Mouse (Mus musculus): ENCODE results near the gene Skint1. TPM values are rescaled to one million over a fixed set of nuclear protein-coding genes. Genes with fewer than 3 reads are reported as not detected.
"Not testable (repeated sequence)": the region's sequence is repeated elsewhere in the genome, so short reads cannot be mapped to it uniquely, and the experiment has no call there.

The Skint1 gene
- polyA plus RNA-seq (2014; fragmentation: Nextera tagmentation; extraction: Ambion mirVana) = not detected in 2 replicates

- Histone ChIP-seq H3K27me3 (ENCODE audit: control insufficient read depth, insufficient read depth, low read length) (no peaks in the 10 kb centered on the region), H3K27ac (ENCODE audit: low read depth, low read length) (no peak within 1 kb of the TSS)
These were observed at the start of gene Skint1 for GRCm38 (mm10) chr4:112005969-112006368. Skint1 (plus strand) TSS chr4:112006269.

GRCm38 (mm10) chr4:111961309-111961708 is 44.8 kb upstream of the Skint1 start:
- H3K9me3 ChIP-seq (ENCODE audit: control insufficient read depth, low read length) = no peaks in the 10 kb centered on the region
- no peaks in the 10 kb centered on the region for H3K4me1 ChIP-seq (ENCODE audit: control insufficient read depth, insufficient read depth, low read length)
- ATAC-seq (ENCODE audit: insufficient read depth, low FRiP score, low TSS enrichment) (no peak), DNase-seq (ENCODE audit: low spot score) (no peak)
- H3K36me3 ChIP-seq (ENCODE audit: control insufficient read depth, insufficient read depth, low read length) = no peaks in the 10 kb centered on the region
- no peak overlapping the region for H3K4me2 ChIP-seq (ENCODE audit: low read depth)
- no peaks in the 10 kb centered on the region for H3K27me3 ChIP-seq (ENCODE audit: control insufficient read depth, insufficient read depth, low read length)
- H3K27ac ChIP-seq (ENCODE audit: low read depth, low read length) = no peak overlapping the region
- H3K9ac ChIP-seq (ENCODE audit: low read length) = no peak overlapping the region
- WGBS = 27% methylated on average over 1 of the region's 1 CpGs
- no peak overlapping the region for H3K4me3 ChIP-seq (ENCODE audit: low read depth, low read length)

More at GRCm38 (mm10) chr4:112005969-112006368, at the start of gene Skint1:
- Histone ChIP-seq H3K4me2 (ENCODE audit: low read depth) (no peak within 1 kb of the TSS), H3K36me3 (ENCODE audit: control insufficient read depth, insufficient read depth, low read length) (no peaks in the 10 kb centered on the region), H3K4me1 (ENCODE audit: control insufficient read depth, insufficient read depth, low read length) (no peaks in the 10 kb centered on the region), H3K9me3 (ENCODE audit: control insufficient read depth, low read length) (no peaks in the 10 kb centered on the region), H3K9ac (ENCODE audit: low read length) (no peak within 1 kb of the TSS), H3K4me3 (ENCODE audit: low read depth, low read length) (no peak within 1 kb of the TSS)
- ATAC-seq (ENCODE audit: insufficient read depth, low FRiP score, low TSS enrichment) (no peak), DNase-seq (ENCODE audit: low spot score) (no peak)

- not testable (repeated sequence) for DNase-seq (ENCODE audit: low spot score); H3K27ac ChIP-seq (ENCODE audit: low read depth, low read length); H3K4me3 ChIP-seq (ENCODE audit: low read depth, low read length); H3K36me3 ChIP-seq (ENCODE audit: control insufficient read depth, insufficient read depth, low read length); H3K27me3 ChIP-seq (ENCODE audit: control insufficient read depth, insufficient read depth, low read length); H3K9ac ChIP-seq (ENCODE audit: low read length); H3K4me2 ChIP-seq (ENCODE audit: low read depth); ATAC-seq (ENCODE audit: insufficient read depth, low FRiP score, low TSS enrichment); H3K4me1 ChIP-seq (ENCODE audit: control insufficient read depth, insufficient read depth, low read length); H3K9me3 ChIP-seq (ENCODE audit: control insufficient read depth, low read length)
- WGBS = 81% methylated on average over 1 of the region's 1 CpGs
These were observed 42.8 kb upstream of the Skint1 start for GRCm38 (mm10) chr4:111963241-111963640.

- Histone ChIP-seq H3K4me2 (ENCODE audit: low read depth) (no peak overlapping the region), H3K27me3 (ENCODE audit: control insufficient read depth, insufficient read depth, low read length) (no peaks in the 10 kb centered on the region), H3K9me3 (ENCODE audit: control insufficient read depth, low read length) (no peaks in the 10 kb centered on the region), H3K36me3 (ENCODE audit: control insufficient read depth, insufficient read depth, low read length) (no peaks in the 10 kb centered on the region), H3K27ac (ENCODE audit: low read depth, low read length) (no peak overlapping the region), H3K4me1 (ENCODE audit: control insufficient read depth, insufficient read depth, low read length) (no peaks in the 10 kb centered on the region), H3K4me3 (ENCODE audit: low read depth, low read length) (no peak overlapping the region), H3K9ac (ENCODE audit: low read length) (no peak overlapping the region)
- 76% methylated on average over 3 of the region's 3 CpGs for WGBS
- DNase-seq (ENCODE audit: low spot score) = no peak
- ATAC-seq (ENCODE audit: insufficient read depth, low FRiP score, low TSS enrichment) = no peak
These were observed 42.4 kb upstream of the Skint1 start for GRCm38 (mm10) chr4:111963669-111964068.

- whole genome bisulfite sequencing = 96% methylated on average over 1 of the region's 1 CpGs
- Histone ChIP-seq H3K9ac (ENCODE audit: low read length) (no peak within 1 kb of the TSS), H3K36me3 (ENCODE audit: control insufficient read depth, insufficient read depth, low read length) (no peaks in the 10 kb centered on the region), H3K9me3 (ENCODE audit: control insufficient read depth, low read length) (no peaks in the 10 kb centered on the region), H3K4me1 (ENCODE audit: control insufficient read depth, insufficient read depth, low read length) (no peaks in the 10 kb centered on the region), H3K4me3 (ENCODE audit: low read depth, low read length) (no peak within 1 kb of the TSS), H3K27me3 (ENCODE audit: control insufficient read depth, insufficient read depth, low read length) (no peaks in the 10 kb centered on the region), H3K4me2 (ENCODE audit: low read depth) (no peak within 1 kb of the TSS), H3K27ac (ENCODE audit: low read depth, low read length) (no peak within 1 kb of the TSS)
- ATAC-seq (ENCODE audit: insufficient read depth, low FRiP score, low TSS enrichment) (no peak), DNase-seq (ENCODE audit: low spot score) (no peak)
These were observed 33.4 kb upstream of the Skint1 start, which contains the start of gene Skint7 for GRCm38 (mm10) chr4:111972623-111973022. Skint7 (plus strand) TSS chr4:111972923.

- Histone ChIP-seq H3K27me3 (ENCODE audit: control insufficient read depth, insufficient read depth, low read length) (no peaks in the 10 kb centered on the region), H3K9ac (ENCODE audit: low read length) (no peak within 1 kb of the TSS), H3K4me2 (ENCODE audit: low read depth) (no peak within 1 kb of the TSS), H3K36me3 (ENCODE audit: control insufficient read depth, insufficient read depth, low read length) (no peaks in the 10 kb centered on the region), H3K27ac (ENCODE audit: low read depth, low read length) (no peak within 1 kb of the TSS), H3K9me3 (ENCODE audit: control insufficient read depth, low read length) (no peaks in the 10 kb centered on the region), H3K4me3 (ENCODE audit: low read depth, low read length) (no peak within 1 kb of the TSS), H3K4me1 (ENCODE audit: control insufficient read depth, insufficient read depth, low read length) (no peaks in the 10 kb centered on the region)
- ATAC-seq (ENCODE audit: insufficient read depth, low FRiP score, low TSS enrichment) (no peak), DNase-seq (ENCODE audit: low spot score) (no peak)
These were observed 65.6 kb downstream of the Skint1 start, which contains the start of gene Skint4 for GRCm38 (mm10) chr4:112071716-112072115. Skint4 (plus strand) TSS chr4:112072016.

Other genes starting within 250 kb of the Skint1 start
- gene Slc5a9, start 103.4 kb upstream of the Skint1 start, polyA plus RNA-seq (2014; fragmentation: Nextera tagmentation; extraction: Ambion mirVana) = not detected in 2 replicates
- gene Skint8, start 86.9 kb upstream of the Skint1 start, polyA plus RNA-seq (2014; fragmentation: Nextera tagmentation; extraction: Ambion mirVana) = not detected in 2 replicates
- not detected in 2 replicates for gene Skint7, start 33.3 kb upstream of the Skint1 start, polyA plus RNA-seq (2014; fragmentation: Nextera tagmentation; extraction: Ambion mirVana)
- gene Skint4, start 65.7 kb downstream of the Skint1 start, polyA plus RNA-seq (2014; fragmentation: Nextera tagmentation; extraction: Ambion mirVana) = not detected in 2 replicates
- not detected in 2 replicates for gene Skint3, start 226.0 kb downstream of the Skint1 start, polyA plus RNA-seq (2014; fragmentation: Nextera tagmentation; extraction: Ambion mirVana)

Measured in neural tube, embryonic 11.5 days (tissue).